18 mouse cellular contexts compared by ENCODE assay signal in genomic region chr13:23893269-23893593, GRCm38 (mm10). TPM values are rescaled to one million over a fixed set of nuclear protein-coding genes. Genes with fewer than 3 reads are reported as not detected.
DNase-seq lines count a peak whose midpoint lies in the region; ATAC-seq lines count a peak whose summit lies in the region.
"Had no signal": no experiment of that assay in that cellular context is flagged by ENCODE, and none has a peak within 500 bp of the region (broad histone marks: within the 10 kb centered on the region; RNA-seq: fewer than 3 reads in every experiment).

No protein-coding gene starts in this region.

- 27% methylated on average over 4 of the region's 4 CpGs for WGBS in hindbrain, embryonic 11.5 days
- 42% methylated on average over 4 of the region's 4 CpGs for WGBS in hindbrain, embryonic 10.5 days
- WGBS in forebrain, embryonic 16.5 days: 17% methylated on average over 4 of the region's 4 CpGs
- 24% methylated on average over 4 of the region's 4 CpGs for WGBS in midbrain, embryonic 10.5 days

- no peak overlapping the region for H3K9ac ChIP-seq in hindbrain, embryonic 11.5 days (ENCODE audit: low read depth, low read length)
- no peak overlapping the region for H3K9ac ChIP-seq in forebrain, embryonic 16.5 days (replicated peaks; ENCODE audit: low read depth, low read length)
- H3K9ac ChIP-seq: embryonic facial prominence, embryonic 13.5 days; limb, embryonic 15.5 days had no signal

- intact Hi-C loops in heart, postnatal 36 days (cut with DNase I): no loop called here

- DNase-seq in hindbrain, embryonic 11.5 days (ENCODE audit: low spot score): peak; percentile 14
- DNase-seq in hindbrain, embryonic 10.5 days (ENCODE audit: low spot score): no peak
- peak; percentile 57 for DNase-seq in midbrain, embryonic 10.5 days (ENCODE audit: low spot score)
- peak; percentile 83 for DNase-seq in retina, postnatal 1 day
- DNase-seq in heart, postnatal 36 days: no peak
- no peak for DNase-seq in heart, adult 8-10 months (ENCODE audit: low spot score)
- DNase-seq in adrenal gland, postnatal 25 days: no peak
- DNase-seq: adrenal gland, postnatal 36 days; cerebellum, adult 18-20 months; kidney, adult 11 months; kidney, postnatal 4 days had no signal

- no peak overlapping the region for H3K27ac ChIP-seq in hindbrain, embryonic 11.5 days (ENCODE audit: low read depth, low read length)
- no peak overlapping the region for H3K27ac ChIP-seq in hindbrain, embryonic 10.5 days
- no peak overlapping the region for H3K27ac ChIP-seq in forebrain, embryonic 16.5 days (ENCODE audit: low read length)
- peak overlapping the region; percentile 46; the same call in 1 of the 2 replicates for H3K27ac ChIP-seq in midbrain, embryonic 10.5 days (replicated peaks)
- H3K27ac ChIP-seq: embryonic facial prominence, embryonic 13.5 days; limb, embryonic 15.5 days had no signal

- H3K4me1 ChIP-seq in hindbrain, embryonic 11.5 days (replicated peaks; ENCODE audit: control insufficient read depth, insufficient read depth, low read length): 0 out of 2 replicates have a peak, but pooled peaks cover 3% of the 10 kb centered on the region
- H3K4me1 ChIP-seq in hindbrain, embryonic 10.5 days (replicated peaks): peaks cover 21% of the 10 kb centered on the region
- 0 out of 2 replicates have a peak, but pooled peaks cover 2% of the 10 kb centered on the region for H3K4me1 ChIP-seq in forebrain, embryonic 16.5 days (replicated peaks; ENCODE audit: control insufficient read depth, insufficient read depth, low read length)
- H3K4me1 ChIP-seq in midbrain, embryonic 10.5 days: peaks cover 33% of the 10 kb centered on the region
- H3K4me1 ChIP-seq: embryonic facial prominence, embryonic 13.5 days; limb, embryonic 15.5 days had no signal

- H3K4me3 ChIP-seq in hindbrain, embryonic 11.5 days (ENCODE audit: low read depth, low read length): no peak overlapping the region
- no peak overlapping the region for H3K4me3 ChIP-seq in hindbrain, embryonic 10.5 days
- no peak overlapping the region for H3K4me3 ChIP-seq in forebrain, embryonic 16.5 days (replicated peaks; ENCODE audit: low read length)
- 0 out of 2 replicates have a peak overlapping the region, but pooled peaks have one; percentile 1 for H3K4me3 ChIP-seq in midbrain, embryonic 10.5 days
- H3K4me3 ChIP-seq: embryonic facial prominence, embryonic 13.5 days; limb, embryonic 15.5 days had no signal

- no peak overlapping the region for H3K4me2 ChIP-seq in hindbrain, embryonic 11.5 days (replicated peaks; ENCODE audit: low read depth, low read length)
- no peak overlapping the region for H3K4me2 ChIP-seq in forebrain, embryonic 16.5 days (ENCODE audit: low read length)
- H3K4me2 ChIP-seq: embryonic facial prominence, embryonic 13.5 days; limb, embryonic 15.5 days had no signal

- H3K9me3 ChIP-seq in hindbrain, embryonic 11.5 days (ENCODE audit: control insufficient read depth, low read length): no peaks in the 10 kb centered on the region
- no peaks in the 10 kb centered on the region for H3K9me3 ChIP-seq in hindbrain, embryonic 10.5 days
- H3K9me3 ChIP-seq in forebrain, embryonic 16.5 days (ENCODE audit: control insufficient read depth, low read length): no peaks in the 10 kb centered on the region
- H3K9me3 ChIP-seq in midbrain, embryonic 10.5 days (replicated peaks): no peaks in the 10 kb centered on the region
- H3K9me3 ChIP-seq: embryonic facial prominence, embryonic 13.5 days; limb, embryonic 15.5 days had no signal

- H3K27me3 ChIP-seq in hindbrain, embryonic 11.5 days (ENCODE audit: control insufficient read depth, insufficient read depth, low read length): no peaks in the 10 kb centered on the region
- no peaks in the 10 kb centered on the region for H3K27me3 ChIP-seq in hindbrain, embryonic 10.5 days (ENCODE audit: insufficient read depth, poor library complexity, severe bottlenecking)
- H3K27me3 ChIP-seq in forebrain, embryonic 16.5 days (replicated peaks; ENCODE audit: control insufficient read depth, insufficient read depth, low read length): no peaks in the 10 kb centered on the region
- H3K27me3 ChIP-seq in midbrain, embryonic 10.5 days (ENCODE audit: low read depth, poor library complexity, severe bottlenecking): no peaks in the 10 kb centered on the region
- H3K27me3 ChIP-seq: embryonic facial prominence, embryonic 13.5 days; limb, embryonic 15.5 days had no signal

- no peaks in the 10 kb centered on the region for H3K36me3 ChIP-seq in hindbrain, embryonic 11.5 days (ENCODE audit: control insufficient read depth, insufficient read depth, low read length)
- no peaks in the 10 kb centered on the region for H3K36me3 ChIP-seq in hindbrain, embryonic 10.5 days
- no peaks in the 10 kb centered on the region for H3K36me3 ChIP-seq in forebrain, embryonic 16.5 days (ENCODE audit: control insufficient read depth, insufficient read depth)
- no peaks in the 10 kb centered on the region for H3K36me3 ChIP-seq in midbrain, embryonic 10.5 days
- H3K36me3 ChIP-seq: embryonic facial prominence, embryonic 13.5 days; limb, embryonic 15.5 days had no signal

- ATAC-seq in hindbrain, embryonic 11.5 days (ENCODE audit: low FRiP score): peak; percentile 43; the same call in 1 of the 2 replicates
- ATAC-seq in forebrain, embryonic 16.5 days: peak; percentile 64; the same call in 1 of the 2 replicates
- ATAC-seq: lung, postnatal 0 days had no signal

RNA-seq across cellular contexts. Expression of gene Slc17a4, which starts 21.6 kb away (rescaled TPM):
- not detected in 2 replicates for polyA plus RNA-seq in hindbrain, embryonic 11.5 days (2014; fragmentation: Nextera tagmentation; extraction: Ambion mirVana)
- not detected in 2 replicates for polyA plus RNA-seq in hindbrain, embryonic 10.5 days (2016; fragmentation: Nextera tagmentation; extraction: Ambion mirVana)
- not detected in 2 replicates for polyA plus RNA-seq in forebrain, embryonic 16.5 days (2015; fragmentation: Nextera tagmentation; extraction: Ambion mirVana)
- not detected in 2 replicates for polyA plus RNA-seq in midbrain, embryonic 10.5 days (2016; fragmentation: Nextera tagmentation; extraction: Ambion mirVana)
- total RNA-seq in heart, postnatal 36 days (2021): not detected
- not detected for total RNA-seq in heart, adult 8-10 months (2022)
- 0.30 TPM in 1 of 2 replicates, not detected in the other for total RNA-seq in adrenal gland, postnatal 25 days (2021)
- polyA plus RNA-seq: embryonic facial prominence, embryonic 13.5 days; frontal cortex, adult 2 months; heart, postnatal 0 days; limb, embryonic 15.5 days; lung, postnatal 0 days had no signal

RNA-seq across cellular contexts. Expression of gene Slc17a1, which starts 25.7 kb away (rescaled TPM):
- polyA plus RNA-seq in hindbrain, embryonic 11.5 days (2014; fragmentation: Nextera tagmentation; extraction: Ambion mirVana): not detected in 2 replicates
- polyA plus RNA-seq in hindbrain, embryonic 10.5 days (2016; fragmentation: Nextera tagmentation; extraction: Ambion mirVana): not detected in 2 replicates
- polyA plus RNA-seq in forebrain, embryonic 16.5 days (2015; fragmentation: Nextera tagmentation; extraction: Ambion mirVana): not detected in 2 replicates
- polyA plus RNA-seq in midbrain, embryonic 10.5 days (2016; fragmentation: Nextera tagmentation; extraction: Ambion mirVana): not detected in 2 replicates
- not detected for total RNA-seq in heart, postnatal 36 days (2021)
- total RNA-seq in heart, adult 8-10 months (2022): not detected
- total RNA-seq in adrenal gland, postnatal 25 days (2021): not detected in 2 replicates
- total RNA-seq: adrenal gland, postnatal 36 days had no signal
- polyA plus RNA-seq: embryonic facial prominence, embryonic 13.5 days; frontal cortex, adult 2 months; heart, postnatal 0 days; limb, embryonic 15.5 days; lung, postnatal 0 days had no signal

RNA-seq across cellular contexts. Expression of gene Hist1h2ba, which starts 40.7 kb away (rescaled TPM):
- polyA plus RNA-seq in hindbrain, embryonic 11.5 days (2014; fragmentation: Nextera tagmentation; extraction: Ambion mirVana): not detected in 2 replicates
- not detected in 2 replicates for polyA plus RNA-seq in hindbrain, embryonic 10.5 days (2016; fragmentation: Nextera tagmentation; extraction: Ambion mirVana)
- polyA plus RNA-seq in forebrain, embryonic 16.5 days (2015; fragmentation: Nextera tagmentation; extraction: Ambion mirVana): not detected in 2 replicates
- not detected in 2 replicates for polyA plus RNA-seq in midbrain, embryonic 10.5 days (2016; fragmentation: Nextera tagmentation; extraction: Ambion mirVana)
- not detected for total RNA-seq in heart, postnatal 36 days (2021)
- not detected for total RNA-seq in heart, adult 8-10 months (2022)
- not detected in 2 replicates for total RNA-seq in adrenal gland, postnatal 25 days (2021)
- total RNA-seq: adrenal gland, postnatal 36 days had no signal
- polyA plus RNA-seq: embryonic facial prominence, embryonic 13.5 days; frontal cortex, adult 2 months; gonadal fat pad, adult 2 months; heart, postnatal 0 days; limb, embryonic 15.5 days; lung, postnatal 0 days had no signal

RNA-seq across cellular contexts. Expression of gene Hist1h2aa, which starts 41.0 kb away (rescaled TPM):
- not detected in 2 replicates for polyA plus RNA-seq in hindbrain, embryonic 11.5 days (2014; fragmentation: Nextera tagmentation; extraction: Ambion mirVana)
- polyA plus RNA-seq in hindbrain, embryonic 10.5 days (2016; fragmentation: Nextera tagmentation; extraction: Ambion mirVana): not detected in 2 replicates
- polyA plus RNA-seq in forebrain, embryonic 16.5 days (2015; fragmentation: Nextera tagmentation; extraction: Ambion mirVana): not detected in 2 replicates
- polyA plus RNA-seq in midbrain, embryonic 10.5 days (2016; fragmentation: Nextera tagmentation; extraction: Ambion mirVana): not detected in 2 replicates
- not detected for total RNA-seq in heart, postnatal 36 days (2021)
- total RNA-seq in heart, adult 8-10 months (2022): not detected
- total RNA-seq in adrenal gland, postnatal 25 days (2021): not detected in 2 replicates
- total RNA-seq: adrenal gland, postnatal 36 days had no signal
- polyA plus RNA-seq: embryonic facial prominence, embryonic 13.5 days; frontal cortex, adult 2 months; gonadal fat pad, adult 2 months; heart, postnatal 0 days; limb, embryonic 15.5 days; lung, postnatal 0 days had no signal

RNA-seq across cellular contexts. Expression of gene Slc17a3, which starts 54.0 kb away (rescaled TPM):
- not detected in 2 replicates for polyA plus RNA-seq in hindbrain, embryonic 11.5 days (2014; fragmentation: Nextera tagmentation; extraction: Ambion mirVana)
- not detected in 2 replicates for polyA plus RNA-seq in hindbrain, embryonic 10.5 days (2016; fragmentation: Nextera tagmentation; extraction: Ambion mirVana)
- polyA plus RNA-seq in forebrain, embryonic 16.5 days (2015; fragmentation: Nextera tagmentation; extraction: Ambion mirVana): not detected in 2 replicates
- not detected in 2 replicates for polyA plus RNA-seq in midbrain, embryonic 10.5 days (2016; fragmentation: Nextera tagmentation; extraction: Ambion mirVana)
- total RNA-seq in heart, postnatal 36 days (2021): not detected
- total RNA-seq in heart, adult 8-10 months (2022): not detected
- 0.38 and 0.46 TPM in 2 replicates for total RNA-seq in adrenal gland, postnatal 25 days (2021)
- polyA plus RNA-seq: embryonic facial prominence, embryonic 13.5 days; frontal cortex, adult 2 months; gonadal fat pad, adult 2 months; heart, postnatal 0 days; lung, postnatal 0 days had no signal

Comparison
In these comparisons a context has a peak if more than half of its experiments do, and no peak if none do; other contexts are left out.
1. DNase-seq: peak in hindbrain, embryonic 11.5 days (single experiment), midbrain, embryonic 10.5 days (single experiment) and retina, postnatal 1 day (single experiment); none in hindbrain, embryonic 10.5 days (single experiment), heart, postnatal 36 days (0 of 2), heart, adult 8-10 months (single experiment) and adrenal gland, postnatal 25 days (single experiment).